Mouse (Mus musculus) limb, embryonic 14.5 days (tissue): ENCODE measurements around the gene Optc. TPM values are rescaled to one million over a fixed set of nuclear protein-coding genes. Genes with fewer than 3 reads are reported as not detected.
A peak's percentile ranks its signal among the peaks of the same experiment; 100 is the strongest.

Source experiments
- ATAC-seq: fragments of 200-750 bp; cut with Nextera tagmentation; 2 replicates; pipeline ENCODE4 v1.8.0; 2017; ENCODE audit warnings: low read depth, moderate number of reproducible peaks, moderate TSS enrichment; ENCODE audit not compliant: low FRiP score
- DNase-seq: peaks from one replicate; pipeline ENCODE4 v3.0.0-alpha.2; 2015; ENCODE audit warnings: low spot score
- H3K27ac ChIP-seq: fragments of 300-500 bp; sonication (generic); replicated peaks from 2 replicates; pipeline ENCODE4 v1.5.1; 2014; ENCODE audit warnings: low read depth, mild to moderate bottlenecking, low read length, moderate library complexity, mixed read lengths
- H3K27me3 ChIP-seq: fragments of 300-500 bp; sonication (generic); 2 replicates; pipeline ENCODE4 v1.6.1; 2014; ENCODE audit warnings: low read length, mixed read lengths; ENCODE audit not compliant: control insufficient read depth, insufficient read depth
- H3K36me3 ChIP-seq: fragments of 300-500 bp; sonication (generic); 2 replicates; pipeline ENCODE4 v1.6.1; 2014; ENCODE audit warnings: mild to moderate bottlenecking, low read length, moderate library complexity, mixed read lengths; ENCODE audit not compliant: control insufficient read depth, insufficient read depth
- H3K4me1 ChIP-seq: fragments of 300-500 bp; sonication (generic); 2 replicates; pipeline ENCODE4 v1.6.1; 2014; ENCODE audit warnings: antibody characterized with exemption, low read length, mixed read lengths; ENCODE audit not compliant: control insufficient read depth, insufficient read depth
- H3K4me2 ChIP-seq: fragments of 300-500 bp; sonication (generic); replicated peaks from 2 replicates; pipeline ENCODE4 v1.6.1; 2014; ENCODE audit warnings: low read depth, mild to moderate bottlenecking, low read length, moderate library complexity; ENCODE audit not compliant: severe bottlenecking
- H3K4me3 ChIP-seq: fragments of 300-500 bp; sonication (generic); replicated peaks from 2 replicates; pipeline ENCODE4 v1.5.1; 2014; ENCODE audit warnings: low read length
- H3K9ac ChIP-seq: fragments of 300-500 bp; sonication (generic); 2 replicates; pipeline ENCODE4 v1.6.1; 2014; ENCODE audit warnings: mild to moderate bottlenecking, low read depth, low read length, moderate library complexity; ENCODE audit not compliant: severe bottlenecking
- H3K9me3 ChIP-seq: fragments of 300-500 bp; sonication (generic); 2 replicates; pipeline ENCODE4 v1.6.1; 2016; ENCODE audit warnings: low read length; ENCODE audit not compliant: control insufficient read depth
- POLR2A ChIP-seq: fragments of 200-500 bp; IDR thresholded peaks from 2 replicates; pipeline ENCODE4 v1.8.0; 2012; ENCODE audit warnings: inconsistent platforms, mild to moderate bottlenecking, moderate library complexity, borderline replicate concordance; ENCODE audit not compliant: insufficient read depth, insufficient read length; ENCODE audit errors: extremely low read depth
- WGBS: fragments of 180-500 bp; shearing (Covaris S2); extraction: QIAGEN DNeasy Blood & Tissue Kit; methylation state at CpG from one replicate; pipeline ENCODE4 v1.1.7; 2014; 5-methylcytosine and 5-hydroxymethylcytosine counted together
- polyA plus RNA-seq, 2 experiments: library from polyadenylated mRNA; depleted of rRNA in 1 of 2; stranded (reverse) in 1 of 2; unstranded in 1 of 2; fragments of >200 nt; fragmentation: Nextera tagmentation in 1 of 2; extraction: Ambion mirVana in 1 of 2; gene quantifications; 2 replicates each; pipeline versions ENCODE4 v1.2.1 to v1.2.3; 2012 to 2014

The Optc gene
- polyA plus RNA-seq, 2 experiments, result 1.1 to 2.4 TPM

DNA sequence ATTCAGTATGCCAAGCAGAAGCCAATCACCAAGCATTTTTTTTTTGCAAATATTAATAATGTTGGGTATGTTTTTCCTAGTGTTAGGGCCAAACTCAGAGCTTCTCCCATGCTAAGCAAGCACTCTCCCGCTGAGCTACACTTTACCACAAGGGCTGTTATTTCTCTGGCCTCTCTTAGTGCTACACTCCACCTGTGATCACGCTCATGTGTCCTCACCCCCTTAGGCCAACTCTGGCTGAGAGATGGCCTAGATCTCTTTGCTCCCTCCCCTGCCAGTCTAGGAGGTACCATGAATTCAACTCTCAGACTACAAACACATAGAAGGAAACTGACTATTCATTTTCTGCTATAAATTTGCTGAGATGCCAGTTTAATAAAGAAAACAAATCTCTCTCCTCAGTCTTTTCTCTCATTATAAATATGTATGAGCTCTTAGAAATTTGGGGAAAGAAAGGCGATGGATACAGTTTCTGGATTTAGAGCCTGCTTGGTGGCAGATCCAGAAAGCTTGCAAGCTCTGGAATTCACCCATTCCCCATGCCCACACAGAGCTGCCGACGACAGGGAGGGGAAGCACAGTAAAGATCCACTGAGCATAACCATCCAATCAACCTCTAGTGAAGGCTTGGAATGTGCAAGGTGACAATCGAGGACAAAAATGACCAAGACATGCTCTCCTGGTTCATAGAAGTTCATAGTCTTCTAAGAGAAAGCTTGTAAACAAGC lies 34.5 kb downstream of the Optc start:
- Histone ChIP-seq H3K4me1 (no peaks in the 10 kb centered on the region), H3K4me3 (no peak overlapping the region), H3K27me3 (no peaks in the 10 kb centered on the region), H3K27ac (no peak overlapping the region), H3K36me3 (no peaks in the 10 kb centered on the region), H3K9me3 (no peaks in the 10 kb centered on the region), H3K9ac (no peak overlapping the region), H3K4me2 (no peak overlapping the region)
- no peak for TF ChIP-seq POLR2A
- WGBS, result 86% methylated on average over 6 of the region's 6 CpGs
- DNase-seq (no peak), ATAC-seq (no peak)

GRCm38 (mm10) chr1:133871241-133871640 lies 36.6 kb downstream of the Optc start:
- H3K27ac ChIP-seq, result no peak overlapping the region
- no peak overlapping the region for H3K9ac ChIP-seq
- no peak for TF ChIP-seq POLR2A
- H3K36me3 ChIP-seq, result no peaks in the 10 kb centered on the region
- H3K4me1 ChIP-seq, result no peaks in the 10 kb centered on the region
- ATAC-seq (no peak), DNase-seq (no peak)
- H3K9me3 ChIP-seq, result no peaks in the 10 kb centered on the region
- 79% methylated on average over 10 of the region's 10 CpGs for WGBS
- no peaks in the 10 kb centered on the region for H3K27me3 ChIP-seq
- H3K4me2 ChIP-seq, result no peak overlapping the region
- no peak overlapping the region for H3K4me3 ChIP-seq

- no peak overlapping the region for H3K4me2 ChIP-seq
- H3K9me3 ChIP-seq, result no peaks in the 10 kb centered on the region
- 58% methylated on average over 2 of the region's 2 CpGs for WGBS
- no peaks in the 10 kb centered on the region for H3K4me1 ChIP-seq
- no peaks in the 10 kb centered on the region for H3K27me3 ChIP-seq
- TF ChIP-seq POLR2A, result no peak
- no peaks in the 10 kb centered on the region for H3K36me3 ChIP-seq
- no peak overlapping the region for H3K9ac ChIP-seq
- H3K27ac ChIP-seq, result no peak overlapping the region
- H3K4me3 ChIP-seq, result no peak overlapping the region
- DNase-seq, result no peak
- no peak for ATAC-seq
Observed at GRCm38 (mm10) chr1:133869221-133869620, 38.6 kb downstream of the Optc start.

DNA sequence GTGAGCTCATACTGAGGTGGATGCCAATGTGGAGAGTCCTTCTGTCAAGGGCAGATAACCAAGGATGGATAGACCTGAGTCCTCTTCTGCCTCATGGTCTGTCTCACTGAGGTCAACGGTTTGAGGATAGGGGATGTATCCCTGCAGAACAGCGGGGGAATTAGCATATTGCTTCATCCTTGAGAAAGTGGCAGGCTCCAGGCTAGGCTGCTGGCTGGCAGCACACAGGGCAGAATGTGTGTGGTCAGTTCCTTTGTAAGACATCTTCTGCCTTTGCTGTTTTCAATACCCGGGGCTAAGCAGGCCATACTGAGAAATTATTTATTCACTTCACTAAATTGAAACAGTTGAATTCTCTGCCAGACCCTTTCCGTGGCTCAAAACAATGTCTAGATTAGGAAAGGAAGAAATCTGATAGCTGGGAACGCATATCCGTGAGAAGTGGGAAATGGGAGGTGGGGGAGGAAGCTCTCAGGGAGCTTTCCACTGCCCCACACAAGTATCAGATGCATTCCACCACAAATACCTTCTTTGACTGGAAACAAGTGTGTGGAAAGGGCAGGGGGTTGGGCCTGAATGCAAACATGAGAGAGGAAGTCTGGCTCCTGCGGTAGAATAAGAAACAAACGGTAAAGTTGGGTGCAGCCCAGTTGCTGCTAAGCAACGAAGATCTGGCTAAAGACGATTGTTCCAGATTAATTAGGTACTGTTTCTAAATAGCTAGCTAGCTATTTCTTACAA lies 44.4 kb downstream of the Optc start:
- H3K36me3 ChIP-seq, result no peaks in the 10 kb centered on the region
- no peak overlapping the region for H3K4me2 ChIP-seq
- peaks cover 12% of the 10 kb centered on the region for H3K4me1 ChIP-seq
- ATAC-seq (peak; percentile 68), DNase-seq (peak; percentile 45)
- no peaks in the 10 kb centered on the region for H3K9me3 ChIP-seq
- no peak overlapping the region for H3K4me3 ChIP-seq
- no peak for TF ChIP-seq POLR2A
- no peak overlapping the region for H3K9ac ChIP-seq
- H3K27ac ChIP-seq, result peak overlapping the region; percentile 21
- WGBS, result 29% methylated on average over 10 of the region's 10 CpGs
- no peaks in the 10 kb centered on the region for H3K27me3 ChIP-seq

DNA sequence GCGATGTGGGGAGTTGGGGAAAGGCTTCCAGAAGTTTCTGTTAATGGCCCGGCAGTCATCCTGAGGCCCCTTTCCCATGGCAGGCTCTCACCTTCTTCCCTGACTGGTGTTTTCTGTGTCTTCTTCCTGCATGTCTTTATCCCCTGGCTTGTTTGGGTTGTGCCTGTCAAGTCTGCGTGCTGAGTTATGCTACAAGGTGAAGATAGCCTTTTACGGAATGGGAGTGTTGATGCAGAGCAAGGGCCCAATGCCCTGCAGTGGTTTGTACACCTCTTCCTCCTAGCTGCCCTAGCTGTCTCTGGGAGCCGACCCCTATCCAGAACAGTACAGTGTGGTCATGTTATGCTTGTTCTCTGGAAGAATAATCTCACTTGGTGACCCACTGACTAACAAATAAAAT lies 46.8 kb downstream of the Optc start:
- Histone ChIP-seq H3K4me3 (no peak overlapping the region), H3K9me3 (no peaks in the 10 kb centered on the region), H3K4me1 (peaks cover 12% of the 10 kb centered on the region), H3K36me3 (no peaks in the 10 kb centered on the region), H3K27ac (no peak overlapping the region), H3K9ac (no peak overlapping the region), H3K4me2 (no peak overlapping the region), H3K27me3 (0 out of 2 replicates have a peak, but pooled peaks cover 2% of the 10 kb centered on the region)
- ATAC-seq (no peak), DNase-seq (no peak)
- TF ChIP-seq POLR2A, result no peak
- 73% methylated on average over 5 of the region's 5 CpGs for WGBS
